Mouse (Mus musculus) midbrain, postnatal 0 days (tissue): Measurements from ENCODE around the gene Exog. TPM values are rescaled to one million over a fixed set of nuclear protein-coding genes. Genes with fewer than 3 reads are reported as not detected.
A peak's percentile ranks its signal among the peaks of the same experiment; 100 is the strongest.

Source experiments
- ATAC-seq: fragments of 200-750 bp; cut with Nextera tagmentation; 2 replicates; pipeline ENCODE4 v1.8.0; 2017; ENCODE audit warnings: moderate number of reproducible peaks, mild to moderate bottlenecking, moderate TSS enrichment, moderate library complexity; ENCODE audit not compliant: low FRiP score
- DNase-seq: peaks from one replicate; pipeline ENCODE4 v3.0.0-alpha.2; 2015; ENCODE audit warnings: low spot score
- H3K27ac ChIP-seq: fragments of 300-500 bp; sonication (generic); 2 replicates; pipeline ENCODE4 v1.5.1; 2014; ENCODE audit warnings: low read depth, mild to moderate bottlenecking, low read length, mixed read lengths
- H3K27me3 ChIP-seq: fragments of 300-500 bp; sonication (generic); 2 replicates; pipeline ENCODE4 v1.6.1; 2014; ENCODE audit warnings: low read length, control low read depth, mixed read lengths; ENCODE audit not compliant: insufficient read depth
- H3K36me3 ChIP-seq: fragments of 300-500 bp; sonication (generic); 2 replicates; pipeline ENCODE4 v1.6.1; 2014; ENCODE audit warnings: low read length, control low read depth, mixed read lengths; ENCODE audit not compliant: insufficient read depth
- H3K4me1 ChIP-seq: fragments of 300-500 bp; sonication (generic); 2 replicates; pipeline ENCODE4 v1.6.1; 2014; ENCODE audit warnings: mild to moderate bottlenecking, control low read depth, antibody characterized with exemption, low read length, mixed read lengths; ENCODE audit not compliant: insufficient read depth
- H3K4me2 ChIP-seq: fragments of 300-500 bp; sonication (generic); 2 replicates; pipeline ENCODE4 v1.6.1; 2014; ENCODE audit warnings: low read depth, mild to moderate bottlenecking, low read length, mixed read lengths; ENCODE audit not compliant: poor library complexity, severe bottlenecking
- H3K4me3 ChIP-seq: fragments of 300-500 bp; sonication (generic); 2 replicates; pipeline ENCODE4 v1.5.1; 2014; ENCODE audit warnings: low read depth, mild to moderate bottlenecking, low read length, moderate library complexity
- H3K9ac ChIP-seq: fragments of 300-500 bp; sonication (generic); replicated peaks from 2 replicates; pipeline ENCODE4 v1.6.1; 2014; ENCODE audit warnings: mild to moderate bottlenecking, low read length, moderate library complexity, mixed read lengths; ENCODE audit not compliant: poor library complexity, severe bottlenecking
- H3K9me3 ChIP-seq: fragments of 300-500 bp; sonication (generic); 2 replicates; pipeline ENCODE4 v1.6.1; 2016; ENCODE audit warnings: low read length, control low read depth
- CTCF ChIP-seq: IDR thresholded peaks from 2 replicates; pipeline ENCODE4 v1.5.1; 2016; ENCODE audit warnings: antibody characterized with exemption, mild to moderate bottlenecking
- WGBS: fragments of 180-500 bp; shearing (Covaris S2); extraction: QIAGEN DNeasy Blood & Tissue Kit; methylation state at CpG from one replicate; pipeline ENCODE4 v1.1.7; 2014; 5-methylcytosine and 5-hydroxymethylcytosine counted together
- polyA plus RNA-seq: library from polyadenylated mRNA; unstranded; fragments of >200 nt; fragmentation: Nextera tagmentation; extraction: Ambion mirVana; gene quantifications from 2 replicates; pipeline ENCODE4 v1.2.1, GENCODE M21; 2015
- total RNA-seq: library from RNA; depleted of rRNA; stranded (reverse); fragments of >200 nt; gene quantifications from 2 replicates; pipeline ENCODE4 v1.2.3, GENCODE M21; 2014; rRNA removed

Gene Exog
- total RNA-seq (26.0 and 29.2 TPM in 2 replicates), polyA plus RNA-seq (36.8 and 38.0 TPM in 2 replicates)

GRCm38 (mm10) chr9:119444738-119445429 is at the start of gene Exog:
Gene Exog (plus strand): TSS chr9:119444943.
- H3K4me2 ChIP-seq: peak within 1 kb of the TSS; percentile 66
- no peaks in the 10 kb centered on the region for H3K27me3 ChIP-seq
- H3K9me3 ChIP-seq: no peaks in the 10 kb centered on the region
- H3K4me1 ChIP-seq: peaks cover 4% of the 10 kb centered on the region; the same call in 1 of the 2 replicates
- 0% methylated on average over 50 of the region's 52 CpGs for WGBS
- H3K9ac ChIP-seq: peak within 1 kb of the TSS; percentile 89
- H3K36me3 ChIP-seq: peaks cover 32% of the 10 kb centered on the region
- DNase-seq (peak; percentile 98), ATAC-seq (peak; percentile 93)
- H3K4me3 ChIP-seq: peak within 1 kb of the TSS; percentile 79
- peak within 1 kb of the TSS; percentile 89 for H3K27ac ChIP-seq
- TF ChIP-seq CTCF: peak; percentile 94

DNA sequence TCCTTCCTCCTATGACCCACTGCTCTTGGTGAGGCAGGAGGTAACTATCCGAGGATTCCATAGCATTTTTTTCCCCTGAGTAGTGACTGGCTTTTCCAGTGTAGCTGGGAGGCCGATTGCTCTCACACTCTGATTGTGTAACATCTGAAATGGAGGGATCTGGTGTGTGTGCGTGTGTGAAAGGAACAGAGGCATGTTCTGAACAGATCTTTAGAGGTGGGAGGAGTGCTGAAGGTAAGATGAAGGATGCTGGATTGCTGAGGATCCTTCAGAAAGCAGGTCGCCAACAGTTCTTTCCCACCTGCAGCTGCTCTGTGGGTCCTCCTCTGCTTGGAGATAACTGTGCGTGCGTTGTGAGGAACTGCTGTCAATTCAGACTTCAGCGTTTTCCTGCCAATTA is 43.4 kb upstream of the Exog start:
- ATAC-seq: no peak; the same call in 1 of the 2 replicates
- 2% methylated on average over 7 of the region's 7 CpGs for WGBS
- peak overlapping the region; percentile 99; the same call in 1 of the 2 replicates for H3K9ac ChIP-seq
- no peaks in the 10 kb centered on the region for H3K9me3 ChIP-seq
- H3K4me1 ChIP-seq: peaks cover 7% of the 10 kb centered on the region
- peak overlapping the region; percentile 98 for H3K4me3 ChIP-seq
- H3K36me3 ChIP-seq: no peaks in the 10 kb centered on the region
- peak overlapping the region; percentile 94 for H3K4me2 ChIP-seq
- no peak for DNase-seq
- H3K27me3 ChIP-seq: no peaks in the 10 kb centered on the region
- no peak for TF ChIP-seq CTCF
- H3K27ac ChIP-seq: peak overlapping the region; percentile 97

- H3K4me3 ChIP-seq: peak within 1 kb of the TSS; percentile 98
- H3K4me1 ChIP-seq: peaks cover 7% of the 10 kb centered on the region
- peak within 1 kb of the TSS; percentile 97 for H3K27ac ChIP-seq
- H3K4me2 ChIP-seq: peak within 1 kb of the TSS; percentile 94
- no peaks in the 10 kb centered on the region for H3K36me3 ChIP-seq
- peak; percentile 92 for ATAC-seq
- DNase-seq: peak; percentile 96
- no peaks in the 10 kb centered on the region for H3K27me3 ChIP-seq
- no peaks in the 10 kb centered on the region for H3K9me3 ChIP-seq
- TF ChIP-seq CTCF: peak; percentile 59
- 0% methylated on average over 28 of the region's 32 CpGs for WGBS
- H3K9ac ChIP-seq: peak within 1 kb of the TSS; percentile 99
Measured at GRCm38 (mm10) chr9:119401801-119402214, 42.9 kb upstream of the Exog start, which contains the start of gene Acvr2b. Gene Acvr2b (plus strand): TSS chr9:119402118.

DNA sequence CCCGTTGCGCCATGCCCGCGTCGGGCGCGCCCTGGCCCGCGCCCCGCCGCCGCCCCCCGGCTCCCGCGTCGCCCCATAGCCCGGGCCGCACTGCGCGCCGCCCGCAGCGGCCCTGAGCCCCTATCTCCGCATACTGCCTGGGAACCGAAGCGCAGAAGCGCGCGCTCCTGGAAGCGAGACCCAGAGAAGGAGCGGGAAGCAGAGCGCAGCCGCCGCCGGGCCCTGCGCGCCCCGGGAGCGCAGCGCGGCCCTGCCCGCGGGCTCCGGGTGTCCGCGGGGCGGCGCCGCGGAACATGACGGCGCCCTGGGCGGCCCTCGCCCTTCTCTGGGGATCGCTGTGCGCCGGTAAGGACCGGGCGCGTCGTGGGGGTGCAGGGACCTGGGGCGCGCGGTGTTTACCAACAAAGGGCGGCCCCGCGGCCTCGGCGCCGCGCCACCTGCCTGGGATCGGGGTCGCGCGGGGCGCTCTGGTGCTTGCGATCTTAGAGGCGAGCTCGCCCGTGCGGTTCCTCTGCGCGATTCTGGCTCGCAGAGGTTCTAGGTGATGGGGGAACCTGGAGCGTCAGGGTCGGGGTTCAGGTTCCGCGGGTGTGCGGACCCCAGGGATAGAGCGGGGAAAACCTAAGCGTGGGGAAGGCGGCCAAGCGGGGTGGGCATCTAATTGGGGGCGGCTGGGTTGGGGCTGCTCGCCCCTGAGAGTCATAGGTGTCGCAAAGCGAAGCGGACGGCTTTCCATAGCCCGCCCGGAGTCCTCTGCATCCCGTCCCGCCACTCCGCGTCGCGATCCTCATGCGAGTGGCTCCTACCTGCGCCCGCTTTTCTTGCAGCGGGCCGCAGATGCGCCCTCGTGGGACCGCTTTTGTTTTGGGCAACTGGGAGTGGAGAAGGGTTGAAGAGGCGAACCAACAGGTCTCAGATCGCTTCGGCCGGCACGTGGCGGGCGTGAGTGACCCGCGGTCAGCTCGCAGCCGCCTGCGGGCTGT is 42.2 kb upstream of the Exog start:
- no peaks in the 10 kb centered on the region for H3K27me3 ChIP-seq
- H3K4me3 ChIP-seq: peak overlapping the region; percentile 98
- H3K9ac ChIP-seq: peak overlapping the region; percentile 99
- H3K9me3 ChIP-seq: no peaks in the 10 kb centered on the region
- peak; percentile 16; the same call in 1 of the 2 replicates for TF ChIP-seq CTCF
- under 1% methylated on average over 83 of the region's 127 CpGs for WGBS
- no peak; the same call in none of the 2 replicates for ATAC-seq
- no peaks in the 10 kb centered on the region for H3K36me3 ChIP-seq
- peaks cover 7% of the 10 kb centered on the region for H3K4me1 ChIP-seq
- peak; percentile 44 for DNase-seq
- peak overlapping the region; percentile 97 for H3K27ac ChIP-seq
- peak overlapping the region; percentile 94 for H3K4me2 ChIP-seq

DNA sequence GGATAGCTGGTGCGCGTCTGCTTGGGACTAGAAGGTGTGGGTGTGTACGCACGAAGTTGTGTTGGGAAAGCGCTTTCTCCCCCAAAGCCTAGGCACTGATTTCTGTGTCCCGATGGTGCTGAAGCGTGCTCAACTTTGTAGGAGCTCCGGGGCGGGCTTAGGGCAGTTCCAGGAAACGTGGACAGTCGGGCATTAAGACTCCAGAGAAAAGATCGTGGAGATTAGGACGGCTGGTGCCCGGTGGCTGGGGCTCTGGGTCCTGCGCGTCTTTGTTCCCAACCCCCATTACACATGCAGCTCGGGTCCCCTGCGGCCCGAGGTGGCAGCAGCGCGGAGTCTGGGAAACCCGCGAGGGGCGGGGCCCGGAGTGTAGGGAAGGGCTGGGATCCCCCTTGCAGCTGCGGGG is 41.5 kb upstream of the Exog start:
- Histone ChIP-seq H3K4me3 (peak overlapping the region; percentile 98), H3K4me2 (peak overlapping the region; percentile 94), H3K36me3 (no peaks in the 10 kb centered on the region), H3K9ac (peak overlapping the region; percentile 99), H3K27me3 (no peaks in the 10 kb centered on the region), H3K27ac (peak overlapping the region; percentile 97), H3K9me3 (no peaks in the 10 kb centered on the region), H3K4me1 (peaks cover 7% of the 10 kb centered on the region)
- TF ChIP-seq CTCF: no peak; the same call in 1 of the 2 replicates
- peak; percentile 71 for DNase-seq
- ATAC-seq: 0 out of 2 replicates have a peak, but pooled peaks have one; percentile 14
- WGBS: 1% methylated on average over 26 of the region's 26 CpGs
